Mouse (Mus musculus): ENCODE data around the gene Kif1a.

GRCm38 (mm10) chr1:93026600-93026999, 75.2 kb downstream of the Kif1a start:
- TF ChIP-seq POLR2A (IDR thresholded peaks at IDR 0.05; ENCODE audit: borderline replicate concordance, insufficient read depth, low read length) = no peak
- TF ChIP-seq CTCF (IDR thresholded peaks at IDR 0.05; ENCODE audit: borderline replicate concordance, insufficient read depth, low read depth, low read length) = no peak

Measured in cerebellum, adult 2 months (tissue).